Mouse (Mus musculus) embryonic fibroblast, embryonic 13.5 days (primary cell): ENCODE results near the gene Stxbp3. TPM values are rescaled to one million over a fixed set of nuclear protein-coding genes. Genes with fewer than 3 reads are reported as not detected.
"Not testable (repeated sequence)": the region's sequence is repeated elsewhere in the genome, so short reads cannot be mapped to it uniquely, and the experiment has no call there.

Experiments used
- H3K27ac ChIP-seq: 2 replicates; pipeline ENCODE4 v1.5.1; 2012; ENCODE audit warnings: low read length, control low read depth, inconsistent platforms; ENCODE audit not compliant: insufficient read depth
- H3K4me1 ChIP-seq: 2 replicates; pipeline ENCODE4 v1.6.1; 2011; ENCODE audit warnings: low read length; ENCODE audit not compliant: control insufficient read depth, insufficient read depth
- H3K4me3 ChIP-seq: 2 replicates; pipeline ENCODE4 v1.5.1; 2011; ENCODE audit warnings: mild to moderate bottlenecking, control low read depth, low read length; ENCODE audit not compliant: insufficient read depth
- CTCF ChIP-seq: IDR thresholded peaks from 2 replicates; pipeline ENCODE4 v1.5.1; 2011; ENCODE audit warnings: mild to moderate bottlenecking, control low read depth, low read length, moderate library complexity, borderline replicate concordance; ENCODE audit not compliant: insufficient read depth
- POLR2A ChIP-seq: IDR thresholded peaks from 2 replicates; pipeline ENCODE4 v1.6.1; 2011; ENCODE audit warnings: low read depth, mild to moderate bottlenecking, control low read depth, low read length, moderate library complexity
- polyA plus RNA-seq: library from polyadenylated mRNA; stranded (reverse); fragments of >200 nt; gene quantifications from 2 replicates; pipeline ENCODE4 v1.2.4, GENCODE M21; 2011; ENCODE audit warnings: low read depth; ENCODE audit not compliant: missing spikeins, insufficient read length

The Stxbp3 gene
- polyA plus RNA-seq, 1 experiment, result 53.9 TPM

- Histone ChIP-seq H3K4me3 (no peak overlapping the region), H3K4me1 (no peaks in the 10 kb centered on the region; the same call in 1 of the 2 replicates), H3K27ac (no peak overlapping the region)
- TF ChIP-seq CTCF (no peak), POLR2A (no peak)
Measured at GRCm38 (mm10) chr3:108846616-108847015, 6.3 kb upstream of the Stxbp3 start.

DNA sequence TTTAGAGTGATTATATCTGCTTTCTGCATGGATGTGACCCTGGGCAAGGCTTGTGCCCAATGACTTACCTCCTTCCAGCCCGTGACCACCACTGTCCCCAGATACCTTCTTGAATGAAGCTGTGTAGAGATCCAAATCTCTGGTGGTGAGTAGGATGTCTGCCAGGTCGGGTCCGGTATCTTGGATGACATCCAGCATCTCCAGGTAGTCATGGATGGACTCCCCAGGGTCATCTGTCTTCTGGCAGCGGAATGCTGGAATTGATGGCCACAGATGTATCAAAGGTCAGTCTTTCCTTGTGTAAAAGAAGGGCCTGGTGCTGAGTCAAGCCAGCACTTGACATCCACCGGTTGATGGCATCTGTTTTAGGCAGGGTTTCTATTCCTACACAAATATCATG lies 4.2 kb upstream of the Stxbp3 start:
- Histone ChIP-seq H3K27ac (no peak overlapping the region), H3K4me3 (no peak overlapping the region), H3K4me1 (no peaks in the 10 kb centered on the region)
- TF ChIP-seq CTCF (no peak), POLR2A (no peak)

GRCm38 (mm10) chr3:108844026-108844425 lies 3.7 kb upstream of the Stxbp3 start:
- H3K4me1 ChIP-seq, result no peaks in the 10 kb centered on the region
- TF ChIP-seq CTCF (no peak), POLR2A (no peak)
- no peak overlapping the region for H3K27ac ChIP-seq
- no peak overlapping the region for H3K4me3 ChIP-seq

DNA sequence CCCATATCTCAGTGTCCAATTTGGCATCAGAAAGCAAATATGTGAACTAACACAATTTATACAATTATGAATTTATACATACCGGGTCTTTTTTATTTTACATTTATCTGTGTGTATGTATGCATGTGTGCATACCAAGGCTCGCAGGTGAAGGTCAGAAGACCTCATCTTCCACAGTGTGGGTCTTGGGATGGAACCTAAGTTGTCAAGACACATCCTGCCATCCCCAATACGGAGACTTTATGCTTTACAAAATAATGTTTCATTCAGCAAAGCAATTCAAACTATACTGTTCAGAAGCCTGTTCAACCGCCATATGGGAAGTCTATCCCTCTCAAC lies 359 bp upstream of the Stxbp3 start:
- Histone ChIP-seq H3K4me1 (no peaks in the 10 kb centered on the region), H3K27ac (no peak overlapping the region), H3K4me3 (no peak overlapping the region)
- TF ChIP-seq CTCF (no peak), POLR2A (no peak)

GRCm38 (mm10) chr3:108839647-108839999 lies 703 bp downstream of the Stxbp3 start:
- H3K27ac ChIP-seq, result peak overlapping the region; percentile 84
- H3K4me1 ChIP-seq, result no peaks in the 10 kb centered on the region
- TF ChIP-seq CTCF, result no peak
- no peak for TF ChIP-seq POLR2A
- H3K4me3 ChIP-seq, result peak overlapping the region; percentile 86

- Histone ChIP-seq H3K27ac (no peak overlapping the region), H3K4me3 (peak overlapping the region; percentile 37), H3K4me1 (no peaks in the 10 kb centered on the region)
- TF ChIP-seq CTCF, result no peak
Measured at GRCm38 (mm10) chr3:108838980-108839379, 1.3 kb downstream of the Stxbp3 start.

GRCm38 (mm10) chr3:108836931-108837330 lies 3.4 kb downstream of the Stxbp3 start:
- Histone ChIP-seq H3K27ac (no peak overlapping the region), H3K4me1 (no peaks in the 10 kb centered on the region), H3K4me3 (no peak overlapping the region)
- TF ChIP-seq POLR2A, result no peak

- not testable (repeated sequence) for H3K4me3 ChIP-seq, H3K27ac ChIP-seq
Measured at GRCm38 (mm10) chr3:108833717-108834116, 6.6 kb downstream of the Stxbp3 start.

DNA sequence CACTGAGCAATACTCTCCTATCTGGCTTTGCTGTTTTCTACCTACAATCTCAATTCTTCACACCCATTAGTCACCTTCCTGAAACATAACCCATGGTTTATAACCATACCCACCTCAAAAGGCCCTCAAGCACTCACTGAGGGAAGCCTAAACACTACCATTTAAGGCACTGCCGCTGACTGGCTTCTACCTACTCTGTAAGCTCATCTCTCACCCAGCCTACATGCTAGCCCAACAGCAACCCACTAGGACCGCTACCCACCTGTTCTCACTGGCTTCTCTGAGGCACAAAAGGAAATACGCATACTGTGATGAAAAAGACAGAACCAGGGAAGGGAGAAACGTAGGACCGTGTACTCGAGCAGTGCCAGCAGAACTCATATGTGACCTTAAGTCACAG lies 8.6 kb downstream of the Stxbp3 start:
- Histone ChIP-seq H3K4me3 (no peak overlapping the region), H3K4me1 (no peaks in the 10 kb centered on the region), H3K27ac (no peak overlapping the region)
- TF ChIP-seq POLR2A, result no peak
- TF ChIP-seq CTCF, result no peak

More at GRCm38 (mm10) chr3:108833717-108834116, 6.6 kb downstream of the Stxbp3 start:
- H3K4me1 ChIP-seq, result not testable (repeated sequence)

DNA sequence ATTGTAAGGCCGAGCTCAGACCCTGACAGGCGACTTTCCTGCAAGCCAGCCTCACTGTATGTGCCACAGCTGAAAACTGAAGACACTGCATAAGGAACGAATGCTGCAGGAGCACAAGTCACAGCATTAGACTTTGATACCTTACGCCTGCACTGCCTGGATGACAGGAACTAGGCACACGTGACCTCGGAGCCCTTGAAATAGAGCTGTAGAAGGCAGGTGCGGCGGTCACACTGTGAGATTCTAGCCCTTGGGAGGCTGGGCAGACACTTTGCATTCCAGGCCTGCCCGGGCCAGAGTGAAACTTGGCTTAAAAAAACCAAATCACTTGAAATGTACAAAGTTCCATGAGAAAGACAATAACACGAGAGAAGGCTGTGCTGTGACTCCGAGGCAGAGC lies 9.8 kb downstream of the Stxbp3 start:
- TF ChIP-seq POLR2A (no peak), CTCF (no peak)
- Histone ChIP-seq H3K4me3 (no peak overlapping the region), H3K27ac (no peak overlapping the region), H3K4me1 (no peaks in the 10 kb centered on the region)

DNA sequence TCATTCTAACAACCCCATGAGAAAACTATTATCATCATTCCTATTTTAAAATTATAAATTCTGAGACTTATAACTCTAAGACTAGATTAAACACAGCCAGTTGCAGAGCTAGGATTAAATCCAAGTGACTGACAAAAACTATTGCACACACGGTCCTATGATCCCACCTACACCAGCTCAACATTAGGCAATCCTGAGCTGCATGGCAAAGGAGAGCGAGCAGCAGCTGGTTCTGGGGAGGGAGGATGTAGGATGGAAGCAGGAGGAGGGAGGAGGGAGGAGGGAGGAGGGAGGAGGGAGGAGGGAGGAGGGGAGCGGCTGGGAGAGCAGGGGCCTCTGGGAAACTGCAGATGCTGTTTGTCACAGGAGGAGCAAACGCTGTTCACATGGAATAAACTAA lies 24.7 kb downstream of the Stxbp3 start:
- Histone ChIP-seq H3K27ac (no peak overlapping the region), H3K4me1 (no peaks in the 10 kb centered on the region), H3K4me3 (no peak overlapping the region)
- no peak for TF ChIP-seq POLR2A
- no peak for TF ChIP-seq CTCF
